Mouse (Mus musculus) spleen, postnatal 14 days (tissue): ENCODE measurements around the gene Atp6v0a1.

Experiments used
- DNase-seq, 2 experiments: peaks; one replicate each; pipeline ENCODE4 v3.0.0; 2021 to 2022; ENCODE audit warnings: low spot score in 2 of 2

The Atp6v0a1 gene

GRCm38 (mm10) chr11:101009046-101009887 is at the start of gene Atp6v0a1:
TSS of gene Atp6v0a1 (plus strand) at chr11:101009452.
- peak; percentile 97 to 98 for DNase-seq

DNA sequence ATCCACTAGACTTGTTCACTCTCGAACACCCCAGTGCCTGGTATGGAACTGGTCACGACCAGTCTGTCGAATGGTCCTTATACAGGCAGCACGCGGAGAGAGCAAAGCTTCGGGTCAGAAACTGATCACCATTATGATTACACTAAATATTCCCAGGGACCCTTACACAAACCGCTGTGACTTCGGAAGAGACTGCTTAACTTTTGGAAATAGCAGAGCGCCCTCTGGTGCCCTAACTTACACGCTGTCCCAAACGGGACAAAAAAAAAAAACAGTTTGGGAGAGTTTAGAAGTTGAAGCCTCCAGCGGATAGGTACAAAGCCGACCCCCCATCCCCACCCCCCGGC is 49.8 kb upstream of the Atp6v0a1 start:
- peak in 1 of 2 experiments; percentile 61 for DNase-seq

DNA sequence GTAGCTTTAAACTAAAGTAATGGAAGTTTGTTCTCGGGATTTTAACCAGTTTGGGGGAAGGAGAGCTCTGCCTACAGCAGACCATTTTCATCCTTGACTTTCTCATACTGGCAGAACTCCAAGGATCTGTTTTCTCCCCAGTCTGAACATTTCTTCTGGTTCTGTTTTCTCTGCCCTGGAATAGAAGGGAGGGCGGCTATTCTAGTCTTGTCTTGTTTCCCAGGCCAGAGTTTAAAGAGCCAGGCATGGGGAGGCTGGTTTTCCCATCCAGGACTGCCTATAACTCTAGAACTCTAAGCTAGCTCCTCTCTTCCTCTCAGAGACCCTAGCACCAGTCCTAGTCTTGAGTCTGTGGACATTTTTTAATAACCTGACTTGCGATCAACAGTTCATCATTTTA is 49.4 kb upstream of the Atp6v0a1 start:
- no peak for DNase-seq

DNA sequence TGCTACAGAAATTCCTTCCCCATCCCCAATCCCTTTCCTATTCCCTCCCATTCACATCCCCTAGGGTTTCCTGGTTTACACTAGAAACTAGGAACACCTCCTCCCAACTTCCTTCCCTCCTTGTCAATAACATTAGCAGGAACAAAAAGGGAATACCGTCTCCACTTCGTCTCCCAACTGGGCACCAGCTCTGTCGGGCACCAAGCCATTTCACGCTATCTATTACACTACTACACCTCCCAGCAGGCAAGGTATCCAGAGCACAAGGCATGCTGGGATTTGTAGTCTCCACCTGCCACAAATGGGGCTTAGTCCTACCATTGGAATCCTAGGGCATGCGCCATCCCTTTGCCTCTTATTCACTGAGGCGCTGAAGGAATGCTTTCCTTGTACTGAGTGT is 48.7 kb upstream of the Atp6v0a1 start:
- DNase-seq: peak in 1 of 2 experiments; percentile 25

GRCm38 (mm10) chr11:100962371-100962911 is 46.8 kb upstream of the Atp6v0a1 start:
- DNase-seq: no peak

- DNase-seq: no peak
Measured at GRCm38 (mm10) chr11:100963647-100964046, 45.6 kb upstream of the Atp6v0a1 start.

DNA sequence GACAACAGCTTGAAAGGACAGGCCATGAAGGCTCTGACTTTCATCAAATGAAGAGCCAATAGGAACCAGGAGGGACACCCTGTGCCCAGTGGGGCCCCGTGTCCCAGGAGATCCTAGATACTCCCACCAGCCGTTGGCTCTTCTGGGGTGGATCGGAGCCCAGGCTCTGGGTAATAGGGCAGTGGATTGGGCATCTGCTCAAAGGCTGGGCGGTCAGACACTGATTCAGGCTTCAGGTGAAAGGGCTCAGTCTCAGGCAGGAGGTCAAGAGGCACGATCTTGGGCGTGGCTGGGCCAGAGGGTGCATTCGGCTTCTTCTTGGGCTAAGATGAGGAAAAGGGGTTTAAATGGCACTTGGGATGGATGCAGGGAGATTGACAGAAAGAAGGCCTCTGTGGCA is 45.1 kb upstream of the Atp6v0a1 start:
- no peak for DNase-seq

- DNase-seq: no peak
Measured at GRCm38 (mm10) chr11:100964901-100965542, 44.2 kb upstream of the Atp6v0a1 start.

- no peak for DNase-seq
Measured at GRCm38 (mm10) chr11:100965760-100966159, 43.5 kb upstream of the Atp6v0a1 start.

DNA sequence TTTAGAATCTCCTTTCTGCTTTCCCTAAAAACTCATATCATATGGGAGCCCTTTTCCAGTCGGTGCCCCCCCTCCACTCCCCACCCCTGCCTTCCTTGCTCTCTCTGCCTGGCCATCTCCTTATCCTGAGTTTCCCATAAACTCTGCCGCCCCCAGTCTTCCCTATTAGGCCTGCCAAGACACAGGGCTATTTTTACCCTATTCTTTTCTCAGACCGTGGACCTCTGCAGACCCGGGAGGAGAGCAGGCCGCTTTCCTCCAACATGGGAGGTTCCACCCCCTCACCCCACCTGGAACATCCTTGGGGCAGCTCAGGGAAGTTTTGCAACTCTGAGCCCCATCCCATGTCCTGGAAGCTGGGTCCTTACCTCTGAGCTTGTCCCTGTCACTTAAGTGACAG is 41.9 kb upstream of the Atp6v0a1 start:
- no peak for DNase-seq

- DNase-seq: no peak
Measured at GRCm38 (mm10) chr11:100967881-100968420, 41.3 kb upstream of the Atp6v0a1 start.

DNA sequence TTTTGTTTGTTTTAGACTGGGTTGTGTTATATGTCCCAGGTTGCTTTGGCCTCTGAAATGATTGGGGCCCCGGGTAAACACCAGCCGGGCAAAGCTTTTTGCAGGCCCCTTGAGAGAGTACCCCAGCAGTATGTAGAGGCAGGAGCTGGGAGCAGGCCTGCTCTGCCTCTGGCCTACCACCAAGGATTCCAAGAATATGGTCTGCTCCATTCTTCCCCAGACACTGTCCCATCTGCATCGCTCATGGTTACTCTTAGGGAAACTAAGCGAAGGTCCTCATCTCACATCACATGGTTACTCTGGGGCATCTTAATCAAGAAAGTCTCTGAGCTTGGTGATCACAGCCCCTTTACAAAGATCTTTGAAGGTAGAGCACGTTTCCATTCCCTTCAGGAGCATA is 40.8 kb upstream of the Atp6v0a1 start:
- no peak for DNase-seq

- DNase-seq: no peak
Measured at GRCm38 (mm10) chr11:100969189-100969743, 40.0 kb upstream of the Atp6v0a1 start.

DNA sequence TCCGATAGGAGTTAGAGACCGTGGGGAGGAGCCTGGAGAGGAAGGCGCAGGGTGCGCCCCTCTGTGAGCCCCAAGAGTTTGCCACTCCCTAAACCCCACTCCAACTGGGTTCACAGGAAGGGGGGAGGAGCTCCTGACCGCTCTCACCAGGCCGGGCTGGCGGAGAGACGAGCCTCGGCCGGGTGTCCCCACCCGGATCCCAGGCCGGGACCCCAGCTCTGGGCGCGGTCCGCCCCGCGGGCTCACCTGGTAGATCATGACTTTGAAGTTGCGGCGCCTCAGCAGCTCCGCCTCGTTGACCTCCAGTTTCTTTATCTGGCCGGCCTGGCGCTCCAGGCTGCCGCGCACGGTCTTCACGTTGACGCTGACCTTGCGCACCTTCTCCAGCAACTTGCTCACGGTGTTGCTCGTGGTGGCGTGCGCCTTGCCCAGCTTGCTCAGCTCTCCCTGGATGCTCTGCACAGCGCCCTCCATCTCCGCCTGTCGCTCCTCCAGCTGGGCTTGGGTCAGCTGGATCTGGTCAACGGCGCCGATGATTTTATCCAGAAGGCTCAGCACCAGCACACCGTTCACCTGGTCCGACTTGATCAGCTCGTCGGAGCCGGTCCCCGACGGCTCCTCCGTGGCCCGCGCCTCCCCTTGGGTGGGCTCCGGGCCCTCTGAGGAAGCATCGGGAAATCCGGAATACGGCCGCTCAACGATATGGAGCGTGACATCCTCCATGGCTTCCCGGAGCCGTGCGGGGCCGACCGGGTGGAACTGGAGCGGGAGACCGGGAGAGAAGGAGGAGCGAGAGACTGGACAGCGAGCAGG is 39.3 kb upstream of the Atp6v0a1 start:
- no peak for DNase-seq

- DNase-seq: peak; percentile 27 to 38
Measured at GRCm38 (mm10) chr11:100970557-100970937, 38.7 kb upstream of the Atp6v0a1 start, which contains the start of gene Cavin1. TSS of gene Cavin1 (minus strand) at chr11:100970887.

DNA sequence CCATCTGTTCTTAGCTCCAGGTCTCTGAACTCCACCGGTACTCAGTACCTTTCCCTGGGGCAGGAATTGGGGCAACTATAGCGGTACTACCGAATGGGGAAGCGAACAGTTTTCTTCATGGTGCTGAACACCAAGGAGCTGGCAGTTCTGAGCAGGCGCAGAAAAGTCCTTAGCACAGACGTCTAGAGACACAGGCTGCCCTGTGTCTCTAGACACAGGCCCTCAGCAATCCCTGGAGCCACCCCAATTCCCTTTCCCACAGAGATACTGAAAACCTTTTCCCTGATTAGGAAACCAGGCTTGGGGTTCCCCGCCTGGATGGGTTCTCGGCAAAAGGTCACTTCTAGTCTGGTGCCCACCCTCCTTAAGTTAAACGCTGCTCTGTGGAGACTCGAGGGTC is 37.8 kb upstream of the Atp6v0a1 start:
- DNase-seq: no peak

DNA sequence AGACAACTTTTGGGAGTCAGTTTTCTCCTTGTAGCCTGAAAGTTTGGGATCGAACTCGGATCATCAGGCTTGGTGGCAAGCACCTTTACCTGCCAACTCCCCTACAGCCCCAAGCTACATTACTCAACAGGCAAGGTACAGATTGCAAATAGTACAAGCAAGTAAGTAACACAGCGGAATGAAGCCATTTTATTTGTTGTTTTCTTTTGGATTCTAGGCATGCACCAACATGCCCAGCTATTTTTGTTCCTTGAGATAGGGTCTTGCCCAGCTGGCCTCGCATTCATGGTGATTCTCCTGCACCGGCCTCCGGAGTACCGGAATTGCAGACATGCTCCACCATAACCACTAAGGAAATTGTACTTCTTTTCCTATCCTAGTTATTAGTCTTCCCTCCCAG is 36.0 kb upstream of the Atp6v0a1 start:
- DNase-seq: no peak

GRCm38 (mm10) chr11:100974381-100974970 is 34.8 kb upstream of the Atp6v0a1 start:
- no peak for DNase-seq

- no peak for DNase-seq
Measured at GRCm38 (mm10) chr11:100975241-100975640, 34.0 kb upstream of the Atp6v0a1 start.

DNA sequence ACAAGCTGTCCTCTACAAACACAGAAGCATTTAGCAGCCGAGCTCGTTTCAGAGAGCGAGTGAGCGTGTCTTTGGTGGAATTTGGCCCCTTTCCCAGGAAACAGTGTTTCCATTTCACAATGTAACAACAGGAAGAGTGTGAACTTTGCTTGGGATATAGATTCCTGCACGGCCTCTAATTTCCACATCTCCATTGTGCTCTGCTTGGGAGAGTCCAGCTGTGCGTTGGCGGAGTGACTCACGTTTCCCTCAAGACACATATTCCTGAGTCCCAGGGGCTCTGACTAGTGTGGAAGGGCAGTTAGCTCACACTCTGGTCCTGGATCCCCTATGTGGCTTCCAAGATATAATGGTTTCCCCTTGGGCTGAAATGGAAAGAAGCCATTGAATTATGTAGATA is 29.4 kb upstream of the Atp6v0a1 start:
- no peak for DNase-seq

DNA sequence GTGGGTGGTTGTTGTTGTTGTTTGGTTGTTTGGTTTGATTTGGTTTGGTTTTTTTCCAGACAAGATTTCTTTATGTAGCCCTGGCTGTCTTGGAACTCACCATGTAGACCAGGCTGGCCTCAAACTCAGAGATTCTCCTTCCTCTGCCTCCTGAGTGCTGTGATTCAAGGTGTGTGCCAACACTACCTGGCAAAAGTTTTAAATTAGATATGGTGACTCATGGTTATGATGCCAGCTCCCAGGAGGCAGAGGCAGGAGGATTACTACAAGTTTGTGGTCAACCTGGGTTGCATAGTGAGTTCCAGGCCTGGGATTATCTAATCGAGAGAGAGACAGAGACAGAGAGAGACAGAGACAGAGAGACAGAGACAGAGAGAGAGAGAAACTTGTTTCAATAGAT is 28.8 kb upstream of the Atp6v0a1 start:
- no peak for DNase-seq
